Mouse (Mus musculus): Measurements from ENCODE around the gene Srms. TPM values are rescaled to one million over a fixed set of nuclear protein-coding genes. Genes with fewer than 3 reads are reported as not detected.
"Not testable (repeated sequence)": the region's sequence is repeated elsewhere in the genome, so short reads cannot be mapped to it uniquely, and the experiment has no call there.

Srms gene
- total RNA-seq, 2 experiments from 2014 or later: 0.25 to 0.50 TPM

DNA sequence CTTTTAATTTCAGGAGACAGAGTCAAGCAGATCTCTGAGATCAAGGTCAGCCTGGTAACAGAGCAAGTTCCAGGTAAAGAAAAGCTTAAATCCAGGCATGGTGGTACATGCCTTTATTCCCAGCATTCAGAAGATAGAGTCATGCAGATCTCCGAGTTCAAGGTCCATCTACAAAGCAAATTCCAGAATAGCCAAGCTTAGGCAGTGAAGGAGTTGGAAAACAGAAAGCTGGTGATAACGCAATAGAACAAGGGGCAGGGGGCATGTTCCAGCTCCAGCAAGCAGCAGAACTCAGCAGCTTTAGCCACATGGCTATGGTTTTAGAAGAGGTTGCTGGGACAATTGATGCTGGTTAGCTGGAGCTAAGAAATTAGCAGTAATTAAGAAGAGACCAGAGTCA is 12.0 kb upstream of the Srms start:
- no peak for DNase-seq (ENCODE audit: low spot score in 2 of 2)
- intact Hi-C loops (cut with DNase I): no loop called here

DNA sequence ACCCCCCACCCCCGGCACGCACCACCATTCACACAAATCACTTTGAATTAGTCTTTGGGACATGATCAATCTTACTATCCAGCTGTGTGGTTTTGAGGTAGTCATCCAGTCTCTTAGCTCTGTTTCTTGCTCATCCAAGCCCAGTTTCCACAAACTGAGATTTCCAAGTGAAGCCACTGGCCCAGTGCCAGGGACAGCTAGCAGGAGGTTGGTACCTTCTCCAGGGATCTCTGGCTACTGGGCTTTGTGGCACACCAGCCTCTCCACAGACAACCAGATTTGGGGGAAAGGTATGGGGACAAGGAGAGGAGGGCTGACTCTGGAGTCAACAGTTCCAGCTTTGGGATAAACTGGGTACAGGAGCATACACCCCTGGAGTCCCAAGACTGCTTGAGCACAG is 7.4 kb upstream of the Srms start:
- no peak for DNase-seq (ENCODE audit: low spot score in 2 of 2)
- intact Hi-C loops (cut with DNase I): no loop called here

DNA sequence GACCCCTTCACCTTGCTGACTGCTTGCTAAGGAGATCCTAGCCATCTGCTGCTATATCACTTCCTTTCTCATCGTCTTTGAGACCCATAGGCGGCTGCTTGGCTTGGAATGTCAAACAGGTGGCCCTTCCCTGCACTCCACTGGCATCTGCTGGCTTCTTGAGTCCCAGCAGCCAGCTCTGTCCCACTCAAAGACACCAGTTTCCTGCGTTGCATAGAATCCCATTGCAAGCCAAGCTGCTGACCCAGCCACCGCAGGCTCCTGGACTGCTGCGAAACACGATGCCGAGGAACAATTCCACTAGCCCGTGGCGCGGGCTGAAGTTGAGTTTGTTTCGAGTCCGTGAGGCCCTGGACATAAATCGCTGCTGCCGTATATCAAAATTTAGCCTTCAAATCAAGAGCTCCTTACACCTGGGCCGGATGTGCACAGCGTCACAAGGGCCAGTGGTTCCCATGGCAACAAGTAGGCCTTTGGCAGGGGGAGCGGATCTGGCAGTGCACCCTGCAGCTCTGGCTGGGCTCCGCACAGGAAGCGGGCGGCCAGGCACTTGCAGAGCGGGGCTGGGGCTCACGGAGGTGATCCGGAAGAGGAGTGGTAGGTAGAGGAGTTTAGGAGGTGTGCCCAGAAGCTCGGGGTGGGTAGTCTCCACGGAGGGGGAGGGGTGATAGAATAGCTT is 6.7 kb upstream of the Srms start, which contains the start of gene Fndc11:
Gene Fndc11, plus strand, starts transcription at position 476 of the 679 bp plus-strand sequence.
- peak; percentile 28 to 49 for DNase-seq (ENCODE audit: low spot score in 2 of 2)
- intact Hi-C loops (cut with DNase I): no loop called here

DNA sequence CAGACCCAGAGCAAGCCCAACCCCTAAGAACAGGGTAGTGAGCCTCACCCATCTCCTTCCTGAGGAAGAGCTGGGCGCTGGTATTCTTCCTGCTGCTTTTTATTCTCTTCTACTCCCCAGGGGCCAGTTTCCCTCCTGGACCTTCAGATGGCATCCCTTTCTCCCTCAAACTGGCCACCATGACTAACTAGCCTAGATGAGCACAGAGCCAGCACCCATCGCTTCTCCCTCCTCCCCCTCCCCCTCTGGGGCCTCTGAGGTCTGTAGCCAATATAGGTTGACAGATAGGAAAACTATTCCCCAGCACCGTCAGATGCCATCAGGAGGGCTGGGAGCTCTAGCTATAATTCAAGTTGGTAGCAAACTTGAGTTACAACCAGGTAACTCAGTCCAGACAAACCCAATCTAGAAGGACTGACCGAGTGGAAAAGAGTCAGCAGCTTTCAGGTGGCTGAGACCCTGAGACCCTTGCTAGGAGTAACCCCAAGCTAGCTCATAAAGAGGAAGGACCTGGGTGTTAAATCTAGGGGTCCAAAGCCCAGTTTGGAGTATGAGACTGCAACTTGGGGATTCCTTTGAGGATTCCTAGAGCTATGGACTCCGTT is 6.0 kb upstream of the Srms start:
- DNase-seq (ENCODE audit: low spot score in 2 of 2): no peak
- intact Hi-C loops (cut with DNase I): no loop called here

DNA sequence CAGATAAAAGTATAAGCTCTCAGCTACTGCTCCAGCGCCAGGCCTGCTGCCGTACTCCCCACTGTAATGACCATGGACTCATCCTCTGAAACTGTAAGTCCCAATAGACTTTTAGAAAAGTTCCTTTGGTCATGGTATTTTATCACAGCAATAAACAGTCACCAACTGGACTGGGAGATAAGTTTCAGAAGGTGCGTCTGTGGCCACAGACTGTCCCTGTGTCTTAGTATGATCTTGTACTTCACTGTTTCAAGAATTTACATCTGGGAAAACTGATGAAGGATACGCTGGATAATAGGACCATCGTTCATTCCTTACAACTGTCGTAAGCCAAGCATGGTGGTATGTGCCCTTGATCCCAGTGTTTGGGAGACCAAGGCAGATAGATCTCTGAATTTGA is 3.1 kb upstream of the Srms start:
- intact Hi-C loops (cut with DNase I): no loop called here

DNA sequence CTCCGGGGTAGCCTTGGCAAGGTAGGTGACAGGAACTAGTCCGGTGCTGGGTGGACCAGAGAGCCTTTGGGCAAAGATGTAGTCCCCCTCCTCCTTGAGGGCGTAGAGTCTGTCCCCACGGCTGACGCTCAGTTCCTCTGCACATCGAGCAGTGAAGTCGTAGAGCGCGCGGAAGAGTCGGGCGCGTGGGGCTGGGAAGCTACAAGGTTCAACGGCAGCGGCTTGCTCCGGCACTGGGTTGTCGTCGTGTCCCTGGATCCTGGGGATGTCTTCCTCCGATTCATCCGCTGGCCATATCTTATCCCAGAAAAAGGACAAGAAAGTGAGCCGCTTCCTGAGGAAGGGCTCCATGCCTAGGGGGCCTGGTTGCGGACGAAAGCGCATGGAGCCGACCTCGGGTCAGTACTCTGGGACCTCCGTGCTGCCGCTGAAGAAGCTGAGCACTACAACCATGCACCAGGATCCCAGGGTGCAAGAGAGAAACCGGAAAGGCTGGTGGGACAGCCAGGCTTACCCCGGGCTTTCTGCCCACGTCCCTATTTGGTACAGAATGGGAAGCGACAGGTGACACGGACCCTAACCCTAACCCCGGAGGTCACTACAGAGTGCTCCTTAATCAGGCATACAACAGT is 480 bp downstream of the Srms start:
- intact Hi-C loops (cut with DNase I): no loop called here
- DNase-seq (ENCODE audit: low spot score in 2 of 2): no peak

More for the DNA sequence above, 3.1 kb upstream of the Srms start:
- DNase-seq (ENCODE audit: low spot score in 2 of 2): no peak

DNA sequence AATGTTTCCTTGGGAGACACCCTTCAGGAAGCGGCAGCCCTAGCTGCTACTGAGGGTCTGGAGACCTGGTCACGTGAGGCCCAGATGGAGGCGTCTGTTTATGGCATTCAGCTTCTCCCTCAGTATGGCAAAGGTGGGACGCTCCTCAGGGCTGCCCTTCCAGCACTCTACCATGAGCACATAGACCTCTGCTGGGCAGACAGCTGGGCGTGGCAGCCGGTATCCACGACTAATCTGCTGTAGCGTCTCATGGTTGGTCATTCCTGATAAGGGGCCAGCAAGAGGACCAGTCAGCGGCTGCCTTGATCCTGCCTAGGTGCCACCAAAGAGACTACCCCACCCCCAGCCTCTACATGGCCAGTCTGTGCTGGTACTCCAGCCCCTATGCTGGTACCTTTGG is 6.9 kb downstream of the Srms start:
- DNase-seq (ENCODE audit: low spot score in 2 of 2): no peak
- intact Hi-C loops (cut with DNase I): no loop called here

DNA sequence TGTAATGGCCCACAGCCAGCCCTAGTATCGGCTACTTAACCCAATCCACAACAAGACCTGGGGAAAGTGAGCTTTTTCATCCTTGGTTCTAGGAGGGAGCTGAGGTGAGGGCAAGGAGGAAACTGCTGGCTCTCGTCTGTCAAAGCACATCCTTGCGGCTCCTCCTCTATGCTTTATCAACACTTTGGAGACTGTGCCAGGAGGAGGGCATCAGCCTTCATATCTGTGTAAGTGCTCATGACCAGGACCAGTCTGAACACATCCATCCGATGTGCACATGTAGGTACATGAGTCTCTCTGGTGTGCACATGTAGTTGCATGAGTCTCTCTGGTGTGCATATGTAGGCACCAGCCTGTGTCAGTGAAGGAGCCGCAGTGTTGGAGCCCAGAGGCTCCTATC is 7.3 kb downstream of the Srms start:
- intact Hi-C loops (cut with DNase I): no loop called here
- no peak for DNase-seq (ENCODE audit: low spot score in 2 of 2)

DNA sequence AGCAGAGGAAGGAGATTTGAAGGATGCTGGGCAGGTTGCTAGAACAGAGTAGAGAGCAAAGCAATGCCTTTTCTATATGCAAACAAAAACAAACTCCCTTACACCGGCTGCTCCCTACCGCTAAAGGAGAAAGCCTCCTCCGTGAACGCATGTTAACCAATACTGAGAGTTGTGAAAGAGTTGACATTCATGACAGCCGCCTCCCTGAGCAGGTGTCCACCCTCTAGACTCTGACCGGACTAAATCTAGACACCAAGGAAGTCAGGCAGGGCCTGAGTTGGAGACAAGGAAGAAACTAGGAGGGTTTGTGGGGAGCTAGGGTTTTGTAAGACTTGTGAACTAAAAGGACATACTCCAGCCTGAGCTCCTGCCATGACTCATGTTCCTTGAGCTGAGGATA is 10.1 kb downstream of the Srms start:
- DNase-seq (ENCODE audit: low spot score in 2 of 2): no peak
- intact Hi-C loops (cut with DNase I): no loop called here

DNA sequence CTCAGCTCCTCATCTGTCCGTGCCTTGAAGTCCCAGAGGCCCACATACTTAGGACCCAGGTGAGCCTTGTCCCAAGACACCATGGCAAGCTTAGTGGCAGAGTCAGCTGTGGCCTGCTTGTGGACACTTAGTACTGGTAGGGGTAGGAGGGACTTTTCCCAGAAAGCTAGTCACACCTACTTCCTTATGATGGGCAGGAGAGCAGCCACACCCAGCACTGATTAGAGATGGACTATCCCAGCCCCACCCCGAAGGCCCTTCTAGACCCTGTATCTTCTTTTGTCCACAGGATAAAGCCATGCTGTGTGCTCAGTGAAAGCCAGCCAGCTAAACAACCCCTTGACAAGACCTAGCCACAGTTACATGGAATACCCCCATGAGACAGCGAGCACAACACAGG is 10.6 kb downstream of the Srms start, which contains the start of gene Ptk6:
Gene Ptk6, minus strand, starts transcription at position 368 of the 400 bp plus-strand sequence.
- intact Hi-C loops (cut with DNase I): no loop called here
- DNase-seq (ENCODE audit: low spot score in 2 of 2): no peak

DNA sequence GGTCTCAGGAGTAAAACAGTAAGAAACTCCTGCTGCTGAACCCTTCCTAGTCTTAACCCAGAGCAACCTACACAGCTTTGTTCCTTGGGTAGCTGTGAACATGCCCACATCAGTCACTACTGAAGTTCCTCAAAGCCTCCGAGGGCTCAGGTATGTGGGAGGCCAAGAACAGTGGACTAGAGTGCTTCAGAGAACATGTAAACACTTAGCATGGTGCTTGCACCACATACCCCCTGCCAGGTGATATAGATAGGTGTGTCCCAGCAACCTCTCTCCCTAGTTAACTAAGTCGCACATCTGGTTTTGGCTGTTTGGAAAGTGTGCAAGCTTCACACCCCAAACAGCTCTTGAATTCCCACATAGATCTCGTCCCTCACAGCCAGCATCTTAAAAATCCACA is 11.4 kb downstream of the Srms start:
- intact Hi-C loops (cut with DNase I): no loop called here
- DNase-seq (ENCODE audit: low spot score in 2 of 2): no peak

DNA sequence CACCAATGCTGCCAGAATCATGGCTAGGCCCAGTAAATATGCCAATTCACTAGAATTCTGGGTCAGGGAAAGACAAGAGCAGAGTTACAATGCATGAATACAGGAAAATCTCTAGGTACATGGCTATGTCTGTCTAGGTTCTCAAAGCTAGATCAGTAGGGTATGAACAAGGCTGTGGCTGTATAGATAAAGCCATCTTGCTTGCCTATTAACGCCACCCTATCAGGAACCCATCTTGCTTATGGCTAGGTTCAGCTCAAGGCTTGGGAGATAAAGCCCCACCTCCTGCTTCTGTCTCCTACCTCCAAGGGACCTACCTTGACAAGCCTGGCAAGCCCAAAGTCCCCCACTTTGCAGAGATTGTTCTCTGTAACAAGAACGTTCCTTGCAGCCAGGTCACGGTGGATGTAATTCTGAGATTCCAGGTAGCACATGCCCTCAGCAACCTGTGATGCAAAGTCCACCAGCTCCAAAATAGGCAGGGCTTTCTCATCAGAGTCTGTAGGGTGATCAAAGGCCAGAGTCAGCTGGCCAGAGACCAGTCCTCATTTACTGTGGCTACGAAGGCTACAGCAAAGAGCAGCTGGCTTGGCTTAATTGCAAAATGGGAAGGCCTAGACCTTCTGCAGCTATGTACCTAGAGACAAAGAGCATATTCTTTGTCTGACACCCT is 16.2 kb downstream of the Srms start:
- intact Hi-C loops (cut with DNase I): no loop called here
- DNase-seq (ENCODE audit: low spot score in 2 of 2): no peak

DNA sequence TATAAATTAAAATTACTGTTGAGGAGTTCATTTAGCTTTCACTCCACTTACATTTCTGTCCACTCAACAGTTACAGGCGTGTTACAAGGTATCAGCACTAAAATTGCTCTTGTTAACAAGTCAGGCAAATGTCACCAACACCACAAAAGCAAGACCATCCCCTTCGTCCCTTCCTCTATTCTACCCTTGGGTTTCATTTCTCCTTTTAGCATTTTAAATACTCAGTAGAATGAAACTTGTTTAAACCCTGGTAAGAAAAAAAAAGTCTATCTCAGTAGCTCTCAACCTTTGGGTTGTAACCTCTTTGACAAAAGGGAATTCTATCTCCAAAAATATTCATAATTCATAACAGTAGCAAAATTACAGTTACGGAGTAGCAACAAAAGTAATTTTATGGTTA is 19.9 kb downstream of the Srms start:
- DNase-seq (ENCODE audit: low spot score in 2 of 2): no peak
- intact Hi-C loops (cut with DNase I): no loop called here

DNA sequence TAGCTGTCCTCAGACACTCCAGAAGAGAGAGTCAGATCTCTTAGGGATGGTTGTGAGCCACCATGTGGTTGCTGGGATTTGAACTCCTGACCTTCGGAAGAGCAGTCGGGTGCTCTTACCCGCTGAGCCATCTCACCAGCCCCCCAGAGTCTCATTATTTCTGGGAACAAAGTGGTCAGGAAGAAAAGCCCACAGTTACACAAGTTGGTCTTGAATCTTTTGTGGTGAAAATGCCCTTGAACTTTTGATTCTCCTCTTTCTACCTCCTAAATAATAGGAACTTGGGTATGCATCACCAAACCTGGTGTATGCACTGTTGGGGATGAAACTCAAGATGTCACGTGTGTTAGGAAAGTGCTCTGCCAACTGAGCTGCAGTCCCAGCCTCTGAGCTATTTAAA is 21.0 kb downstream of the Srms start:
- DNase-seq (ENCODE audit: low spot score in 2 of 2): no peak
- intact Hi-C loops (cut with DNase I): no loop called here

DNA sequence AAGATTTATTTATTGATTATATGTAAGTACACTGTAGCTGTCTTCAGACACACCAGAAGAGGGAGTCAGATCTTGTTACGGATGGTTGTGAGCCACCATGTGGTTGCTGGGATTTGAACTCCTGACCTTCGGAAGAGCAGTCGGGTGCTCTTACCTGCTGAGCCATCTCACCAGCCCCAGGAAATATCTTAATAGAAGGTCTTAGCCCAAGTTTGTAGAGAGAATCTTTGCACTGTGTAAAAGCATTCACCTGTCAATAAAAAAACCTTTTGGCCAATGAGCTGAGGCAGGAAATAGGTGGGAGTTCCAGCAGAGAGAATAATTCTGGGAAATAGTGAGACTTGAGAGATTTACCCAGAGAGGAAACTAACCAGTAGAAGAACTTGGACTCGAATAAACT is 21.6 kb downstream of the Srms start:
- intact Hi-C loops (cut with DNase I); DNase-seq (ENCODE audit: low spot score in 2 of 2): not testable (repeated sequence)

DNA sequence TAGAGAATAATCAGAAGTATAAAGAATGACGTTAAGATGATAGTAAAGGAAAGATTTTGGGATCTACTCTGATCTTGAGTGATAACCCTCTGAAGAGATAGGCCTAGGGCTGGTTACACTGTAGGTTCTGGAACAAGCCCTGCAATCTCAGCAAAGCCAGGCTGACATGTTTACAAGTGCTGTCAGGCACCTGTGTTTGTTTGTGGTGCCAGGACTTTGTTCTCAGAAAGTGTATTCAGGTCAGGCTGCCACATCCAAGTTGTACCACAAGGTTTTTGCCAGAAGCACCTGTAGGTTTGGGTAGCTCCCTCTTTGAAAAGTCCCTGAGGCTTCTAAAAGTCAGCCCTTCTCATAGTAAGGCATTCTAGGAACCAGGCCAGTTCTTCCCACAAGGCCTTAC is 23.7 kb downstream of the Srms start:
- intact Hi-C loops (cut with DNase I): loop anchor here (5.0 kb wide), 1 partner anchor 123 kb away; the partner anchor contains the start of gene Stmn3
- no peak for DNase-seq (ENCODE audit: low spot score in 2 of 2)

DNA sequence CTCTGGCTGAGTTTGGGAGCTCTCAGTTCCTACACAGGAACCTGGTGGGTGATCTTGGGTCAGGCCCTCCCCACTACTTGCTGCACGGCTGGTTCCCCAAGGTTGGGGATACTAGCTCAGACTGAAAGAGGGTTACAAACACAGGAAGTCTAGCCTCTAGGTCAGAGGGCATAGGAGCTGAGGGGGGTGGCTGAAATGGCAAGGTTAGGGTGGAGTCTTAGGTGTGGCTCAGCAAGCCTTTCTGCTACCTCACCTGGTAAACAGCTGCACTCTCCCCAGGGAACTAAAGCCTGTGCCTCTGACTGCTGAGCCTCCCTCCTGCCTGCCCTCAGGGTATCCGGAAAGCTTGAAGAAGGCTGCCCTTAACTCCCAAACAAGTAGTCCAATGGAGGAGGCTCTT is 24.3 kb downstream of the Srms start:
- intact Hi-C loops (cut with DNase I): loop anchor here (5.0 kb wide), 1 partner anchor 124 kb away; the partner anchor contains the start of gene Stmn3
- no peak for DNase-seq (ENCODE audit: low spot score in 2 of 2)

DNA sequence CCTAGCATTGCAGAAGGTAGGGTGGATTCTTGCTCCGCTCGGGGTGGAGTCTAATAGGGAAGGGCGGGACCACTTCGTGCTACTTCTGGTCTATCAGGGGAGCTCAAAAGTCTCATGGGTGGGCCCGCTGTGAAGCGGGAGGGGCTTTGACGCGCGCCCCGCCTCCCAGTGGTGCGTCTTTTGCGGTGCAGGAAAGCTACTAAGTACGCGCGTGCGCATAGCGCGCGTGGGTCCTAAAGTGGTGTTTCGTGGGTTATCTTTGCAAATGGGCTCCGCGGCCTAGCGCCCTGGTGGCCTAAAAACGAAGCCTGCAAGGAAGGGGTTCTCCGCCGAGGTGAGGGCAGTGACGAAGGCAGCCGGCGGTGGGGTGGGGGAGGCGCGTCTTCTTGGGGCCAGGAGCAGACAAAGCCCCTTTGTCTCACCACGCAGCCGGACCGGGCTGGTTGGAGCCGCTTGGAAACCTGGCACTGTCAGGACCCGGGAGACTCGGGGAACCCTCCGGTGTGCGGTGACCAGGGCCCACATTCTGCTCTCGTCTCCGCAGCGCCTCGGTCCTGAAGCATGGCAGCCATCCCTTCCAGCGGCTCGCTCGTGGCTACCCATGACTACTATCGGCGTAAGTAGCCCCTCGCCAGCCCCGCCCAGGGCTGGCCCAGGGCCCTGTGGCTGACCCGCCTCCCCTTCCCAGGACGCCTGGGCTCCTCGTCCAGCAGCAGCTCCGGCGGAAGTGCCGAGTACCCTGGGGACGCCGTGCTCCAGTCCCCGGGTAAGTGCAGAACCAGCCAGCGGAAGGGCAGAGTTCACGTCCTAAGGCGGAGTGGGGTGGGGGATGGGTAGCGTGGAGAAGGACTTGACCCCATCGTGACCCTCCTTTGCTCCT is 25.6 kb downstream of the Srms start, which contains the start of gene Ppdpf:
Gene Ppdpf, plus strand, starts transcription at position 127 of the 880 bp plus-strand sequence.
- intact Hi-C loops (cut with DNase I): loop anchor here (2.0 to 5.0 kb wide), 2 partner anchors 99 to 125 kb away; partner anchors contain the start of gene Stmn3
- DNase-seq (ENCODE audit: low spot score in 2 of 2): peak; percentile 91

DNA sequence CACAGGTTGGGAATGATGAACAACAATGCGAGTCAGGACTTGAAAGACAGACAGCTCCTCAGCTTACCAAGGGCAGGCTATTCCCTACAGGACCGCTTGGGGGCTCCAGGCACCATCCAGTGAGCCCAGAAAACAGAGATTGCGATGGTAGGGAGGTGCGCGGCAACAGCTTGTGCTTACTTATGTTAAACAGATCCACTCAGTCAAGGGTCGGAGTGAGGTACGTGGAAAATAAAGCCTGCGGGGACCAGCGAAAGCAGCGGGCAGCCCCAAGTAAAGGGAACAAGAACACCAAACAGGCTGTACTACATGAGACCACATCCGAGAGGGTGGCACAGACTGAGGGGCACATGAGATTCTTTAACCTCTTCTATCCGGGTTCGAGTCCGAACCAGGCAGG is 26.4 kb downstream of the Srms start:
- DNase-seq (ENCODE audit: low spot score in 2 of 2): peak; percentile 86
- intact Hi-C loops (cut with DNase I): loop anchor here (1.0 to 5.0 kb wide), 3 partner anchors 100 to 148 kb away; partner anchors contain the start of gene Stmn3
